ENCODE assay signal across 25 mouse cellular contexts in the genomic region with DNA sequence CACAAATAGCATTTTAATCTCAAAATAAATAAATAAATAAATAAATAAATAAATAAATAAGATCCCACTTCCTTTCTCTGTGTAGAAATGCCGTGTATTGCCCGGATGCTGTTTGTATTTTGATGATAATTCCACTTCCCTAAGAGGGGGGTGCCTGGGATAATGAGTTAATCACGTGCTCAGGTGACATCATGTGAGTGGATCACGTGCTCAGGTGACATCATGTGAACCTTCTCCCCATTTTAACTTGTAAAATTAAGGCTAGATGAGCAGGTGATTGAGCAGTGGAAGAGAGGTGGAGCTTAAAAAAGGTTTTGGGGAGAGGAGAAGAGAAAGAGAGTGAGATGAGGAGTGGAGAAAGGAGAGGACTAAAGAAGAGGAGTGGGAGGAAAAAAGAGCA.
"Had no signal": no experiment of that assay in that cellular context is flagged by ENCODE, and none has a peak within 500 bp of the region (broad histone marks: within the 10 kb centered on the region; RNA-seq: fewer than 3 reads in every experiment).

No protein-coding gene starts in this region.

- H3K9me3 ChIP-seq: embryonic facial prominence, embryonic 10.5 days; embryonic facial prominence, embryonic 12.5 days; embryonic facial prominence, embryonic 13.5 days; embryonic facial prominence, embryonic 15.5 days; forebrain, embryonic 10.5 days; forebrain, embryonic 12.5 days; forebrain, embryonic 13.5 days; forebrain, embryonic 15.5 days; heart, embryonic 10.5 days had no signal

- H3K27ac ChIP-seq: embryonic facial prominence, embryonic 10.5 days; embryonic facial prominence, embryonic 12.5 days; embryonic facial prominence, embryonic 13.5 days; embryonic facial prominence, embryonic 15.5 days; forebrain, embryonic 10.5 days; forebrain, embryonic 12.5 days; forebrain, embryonic 13.5 days; forebrain, embryonic 15.5 days; gastrocnemius, adult 2 months; heart, adult 2 months; heart, embryonic 10.5 days had no signal

- H3K9ac ChIP-seq: embryonic facial prominence, embryonic 12.5 days; embryonic facial prominence, embryonic 13.5 days; embryonic facial prominence, embryonic 15.5 days; forebrain, embryonic 12.5 days; forebrain, embryonic 13.5 days; forebrain, embryonic 15.5 days; forebrain, postnatal 0 days had no signal

- H3K27me3 ChIP-seq: embryonic facial prominence, embryonic 12.5 days; embryonic facial prominence, embryonic 13.5 days; embryonic facial prominence, embryonic 15.5 days; forebrain, embryonic 13.5 days; forebrain, embryonic 15.5 days had no signal

- H3K4me3 ChIP-seq: embryonic facial prominence, embryonic 10.5 days; embryonic facial prominence, embryonic 12.5 days; embryonic facial prominence, embryonic 13.5 days; embryonic facial prominence, embryonic 15.5 days; erythroblast, embryonic 14.5 days; forebrain, embryonic 10.5 days; forebrain, embryonic 12.5 days; forebrain, embryonic 13.5 days; forebrain, embryonic 15.5 days; gastrocnemius, adult 2 months; heart, adult 2 months; heart, embryonic 10.5 days had no signal

- DNase-seq: cerebellum, adult 9-10 months; cerebellum, postnatal 10 days; cerebellum, postnatal 14 days; cerebellum, postnatal 25 days; cerebellum, postnatal 36 days; embryo, embryonic 11 days; forebrain, postnatal 0 days; gastrocnemius, adult 2 months; gastrocnemius, postnatal 10 days; gastrocnemius, postnatal 14 days; gastrocnemius, postnatal 25 days; gastrocnemius, postnatal 36 days; heart, adult 11 months; heart, adult 18-20 months; heart, adult 2 months had no signal

- H3K36me3 ChIP-seq: embryonic facial prominence, embryonic 10.5 days; embryonic facial prominence, embryonic 12.5 days; embryonic facial prominence, embryonic 13.5 days; embryonic facial prominence, embryonic 15.5 days; forebrain, embryonic 10.5 days; forebrain, embryonic 12.5 days; forebrain, embryonic 15.5 days; heart, embryonic 10.5 days had no signal

- H3K4me1 ChIP-seq: embryonic facial prominence, embryonic 12.5 days; forebrain, embryonic 12.5 days; forebrain, embryonic 13.5 days; forebrain, embryonic 15.5 days had no signal

- H3K4me2 ChIP-seq: embryonic facial prominence, embryonic 12.5 days; embryonic facial prominence, embryonic 13.5 days; embryonic facial prominence, embryonic 15.5 days; forebrain, embryonic 12.5 days; forebrain, embryonic 13.5 days; forebrain, embryonic 15.5 days had no signal
